Mouse (Mus musculus): ENCODE measurements around the gene Fasl. TPM values are rescaled to one million over a fixed set of nuclear protein-coding genes. Genes with fewer than 3 reads are reported as not detected.

Gene Fasl
- polyA plus RNA-seq, 1 experiment from 2014 or later = 0.08 TPM

DNA sequence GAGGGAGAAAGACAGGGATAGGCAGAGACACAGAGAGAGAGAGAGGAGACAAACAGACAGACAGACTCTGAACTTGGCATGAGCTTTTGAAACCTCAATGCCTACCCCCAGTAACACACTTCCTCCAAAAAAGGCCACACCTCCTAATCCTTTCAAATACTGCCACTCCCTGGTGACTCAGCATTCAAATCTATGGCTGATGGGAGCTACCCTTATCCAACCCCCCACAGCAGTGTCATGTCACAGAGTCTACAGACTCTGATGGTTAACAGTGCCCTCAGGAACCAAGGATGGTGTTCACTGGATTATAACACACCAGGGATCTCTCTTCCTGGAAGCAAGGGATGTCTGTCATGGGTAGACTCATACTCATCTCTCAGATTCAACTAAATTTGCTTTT is 11.5 kb upstream of the Fasl start:
- Histone ChIP-seq H3K36me3 (replicated peaks; ENCODE audit: insufficient read depth, low read length) (no peaks in the 10 kb centered on the region), H3K4me1 (ENCODE audit: insufficient read depth) (peaks cover 4% of the 10 kb centered on the region; the same call in 1 of the 2 replicates), H3K27ac (ENCODE audit: low read depth) (no peak overlapping the region), H3K9ac (replicated peaks) (no peak overlapping the region), H3K9me3 (ENCODE audit: low read length) (no peaks in the 10 kb centered on the region; the same call in 1 of the 2 replicates), H3K4me3 (ENCODE audit: low read depth, low read length) (no peak overlapping the region), H3K27me3 (ENCODE audit: insufficient read depth, low read length) (no peaks in the 10 kb centered on the region), H3K4me2 (ENCODE audit: low read depth, low read length) (no peak overlapping the region)
- DNase-seq (no peak), ATAC-seq (peak; percentile 80)
- TF ChIP-seq CTCF (IDR thresholded peaks at IDR 0.05; ENCODE audit: low read depth) = no peak
- no peak for TF ChIP-seq EP300 (IDR thresholded peaks at IDR 0.05; ENCODE audit: low read depth)

GRCm38 (mm10) chr1:161798866-161799265 is 10.6 kb upstream of the Fasl start:
- Histone ChIP-seq H3K9me3 (ENCODE audit: low read length) (no peaks in the 10 kb centered on the region; the same call in 1 of the 2 replicates), H3K9ac (replicated peaks) (no peak overlapping the region), H3K4me1 (ENCODE audit: insufficient read depth) (peaks cover 8% of the 10 kb centered on the region), H3K27me3 (ENCODE audit: insufficient read depth, low read length) (no peaks in the 10 kb centered on the region), H3K36me3 (replicated peaks; ENCODE audit: insufficient read depth, low read length) (no peaks in the 10 kb centered on the region), H3K27ac (ENCODE audit: low read depth) (no peak overlapping the region), H3K4me3 (ENCODE audit: low read depth, low read length) (no peak overlapping the region), H3K4me2 (ENCODE audit: low read depth, low read length) (no peak overlapping the region)
- DNase-seq (no peak), ATAC-seq (no peak)
- no peak for TF ChIP-seq EP300 (IDR thresholded peaks at IDR 0.05; ENCODE audit: low read depth)
- TF ChIP-seq CTCF (IDR thresholded peaks at IDR 0.05; ENCODE audit: low read depth) = no peak
- WGBS (ENCODE audit: insufficient replicate concordance) = 55% methylated on average over 3 of the region's 3 CpGs

- Histone ChIP-seq H3K9me3 (ENCODE audit: low read length) (no peaks in the 10 kb centered on the region; the same call in 1 of the 2 replicates), H3K9ac (replicated peaks) (no peak overlapping the region), H3K36me3 (replicated peaks; ENCODE audit: insufficient read depth, low read length) (no peaks in the 10 kb centered on the region), H3K4me2 (ENCODE audit: low read depth, low read length) (no peak overlapping the region), H3K4me3 (ENCODE audit: low read depth, low read length) (no peak overlapping the region), H3K4me1 (ENCODE audit: insufficient read depth) (peaks cover 22% of the 10 kb centered on the region), H3K27me3 (ENCODE audit: insufficient read depth, low read length) (no peaks in the 10 kb centered on the region), H3K27ac (ENCODE audit: low read depth) (no peak overlapping the region)
- ATAC-seq (no peak), DNase-seq (no peak)
- WGBS (ENCODE audit: insufficient replicate concordance) = 38% methylated on average over 10 of the region's 10 CpGs
- TF ChIP-seq CTCF (IDR thresholded peaks at IDR 0.05; ENCODE audit: low read depth) (no peak), EP300 (IDR thresholded peaks at IDR 0.05; ENCODE audit: low read depth) (no peak)
Observed at GRCm38 (mm10) chr1:161794447-161795211, 6.3 kb upstream of the Fasl start.

DNA sequence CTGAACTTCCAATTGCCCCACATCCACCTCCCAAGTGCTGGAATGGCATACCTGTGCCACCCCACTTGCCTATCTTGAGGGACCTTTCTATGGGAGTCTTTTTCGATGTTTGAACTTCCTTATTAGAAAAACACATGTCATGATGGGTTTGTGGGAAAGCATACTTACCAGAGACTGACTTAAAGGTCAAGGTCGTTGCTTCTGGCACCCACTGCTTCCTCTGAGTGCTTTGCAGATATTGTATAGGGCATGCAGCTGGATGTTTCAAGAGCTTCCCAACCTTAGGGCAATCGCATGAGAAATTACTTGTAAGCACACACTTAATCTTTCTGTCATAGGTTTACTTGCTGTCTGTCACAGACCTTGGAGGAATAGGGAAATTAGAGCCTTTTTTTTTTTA is 5.0 kb upstream of the Fasl start:
- H3K4me1 ChIP-seq (ENCODE audit: insufficient read depth) = peaks cover 20% of the 10 kb centered on the region
- no peaks in the 10 kb centered on the region for H3K27me3 ChIP-seq (ENCODE audit: insufficient read depth, low read length)
- DNase-seq = no peak
- no peak overlapping the region for H3K9ac ChIP-seq (replicated peaks)
- H3K4me2 ChIP-seq (ENCODE audit: low read depth, low read length) = no peak overlapping the region
- TF ChIP-seq EP300 (IDR thresholded peaks at IDR 0.05; ENCODE audit: low read depth) (no peak), CTCF (IDR thresholded peaks at IDR 0.05; ENCODE audit: low read depth) (no peak)
- 0 out of 2 replicates have a peak overlapping the region, but pooled peaks have one; percentile 1 for H3K27ac ChIP-seq (ENCODE audit: low read depth)
- H3K36me3 ChIP-seq (replicated peaks; ENCODE audit: insufficient read depth, low read length) = no peaks in the 10 kb centered on the region
- ATAC-seq = no peak
- no peak overlapping the region for H3K4me3 ChIP-seq (ENCODE audit: low read depth, low read length)
- H3K9me3 ChIP-seq (ENCODE audit: low read length) = no peaks in the 10 kb centered on the region
- WGBS (ENCODE audit: insufficient replicate concordance) = 36% methylated on average over 3 of the region's 3 CpGs

DNA sequence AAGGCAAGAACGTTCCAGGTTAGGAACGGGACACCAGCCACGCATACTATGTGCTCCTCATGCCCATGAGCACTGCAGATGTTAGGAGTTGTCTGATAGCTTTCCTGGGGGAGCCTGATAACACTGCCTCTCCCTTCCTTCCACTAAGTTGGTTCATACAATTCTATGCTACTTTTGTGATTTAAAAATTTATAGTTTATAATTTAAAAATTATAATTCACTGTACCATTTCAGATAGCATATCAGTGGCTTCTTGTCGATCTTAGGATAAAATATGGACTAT is 4.3 kb upstream of the Fasl start:
- Histone ChIP-seq H3K4me3 (ENCODE audit: low read depth, low read length) (no peak overlapping the region), H3K9ac (replicated peaks) (no peak overlapping the region), H3K27me3 (ENCODE audit: insufficient read depth, low read length) (no peaks in the 10 kb centered on the region), H3K36me3 (replicated peaks; ENCODE audit: insufficient read depth, low read length) (no peaks in the 10 kb centered on the region), H3K4me2 (ENCODE audit: low read depth, low read length) (peak overlapping the region; percentile 54), H3K4me1 (ENCODE audit: insufficient read depth) (peaks cover 20% of the 10 kb centered on the region), H3K27ac (ENCODE audit: low read depth) (peak overlapping the region; percentile 62), H3K9me3 (ENCODE audit: low read length) (no peaks in the 10 kb centered on the region)
- ATAC-seq = peak; percentile 88
- DNase-seq = no peak
- WGBS (ENCODE audit: insufficient replicate concordance) = 57% methylated on average over 4 of the region's 4 CpGs
- TF ChIP-seq CTCF (IDR thresholded peaks at IDR 0.05; ENCODE audit: low read depth) = no peak
- TF ChIP-seq EP300 (IDR thresholded peaks at IDR 0.05; ENCODE audit: low read depth) = peak; percentile 79

GRCm38 (mm10) chr1:161791854-161792686 is 3.8 kb upstream of the Fasl start:
- Histone ChIP-seq H3K36me3 (replicated peaks; ENCODE audit: insufficient read depth, low read length) (no peaks in the 10 kb centered on the region), H3K9ac (replicated peaks) (no peak overlapping the region), H3K4me2 (ENCODE audit: low read depth, low read length) (peak overlapping the region; percentile 54), H3K27me3 (ENCODE audit: insufficient read depth, low read length) (no peaks in the 10 kb centered on the region), H3K4me3 (ENCODE audit: low read depth, low read length) (no peak overlapping the region), H3K9me3 (ENCODE audit: low read length) (no peaks in the 10 kb centered on the region), H3K27ac (ENCODE audit: low read depth) (peak overlapping the region; percentile 62), H3K4me1 (ENCODE audit: insufficient read depth) (peaks cover 20% of the 10 kb centered on the region)
- 59% methylated on average over 8 of the region's 8 CpGs for WGBS (ENCODE audit: insufficient replicate concordance)
- DNase-seq (no peak), ATAC-seq (peak; percentile 75)
- TF ChIP-seq CTCF (IDR thresholded peaks at IDR 0.05; ENCODE audit: low read depth) (no peak), EP300 (IDR thresholded peaks at IDR 0.05; ENCODE audit: low read depth) (peak; percentile 77)

Measured in liver, postnatal 0 days (tissue).